Mouse (Mus musculus): ENCODE data around the gene Gpr88.

- no peak for TF ChIP-seq POLR2A (IDR thresholded peaks at IDR 0.05; ENCODE audit: borderline replicate concordance, control insufficient read depth, low read depth, low read length)
- TF ChIP-seq CTCF (IDR thresholded peaks at IDR 0.05; ENCODE audit: control insufficient read depth, insufficient read depth, low read length), result no peak
Observed at GRCm38 (mm10) chr3:116263061-116263460, 9.8 kb upstream of the Gpr88 start.

All from bone marrow, adult 2 months (tissue).